Mouse (Mus musculus): ENCODE results near the gene Asic2. TPM values are rescaled to one million over a fixed set of nuclear protein-coding genes. Genes with fewer than 3 reads are reported as not detected.

Gene Asic2
- polyA plus RNA-seq, 1 experiment from 2014 or later = 0.07 TPM

GRCm38 (mm10) chr11:81636356-81636755, 331.9 kb downstream of the Asic2 start:
- Histone ChIP-seq H3K27ac (replicated peaks) (no peak overlapping the region), H3K4me2 (no peak overlapping the region), H3K36me3 (no peaks in the 10 kb centered on the region), H3K9ac (no peak overlapping the region), H3K27me3 (replicated peaks) (no peaks in the 10 kb centered on the region), H3K4me3 (no peak overlapping the region), H3K9me3 (no peaks in the 10 kb centered on the region), H3K4me1 (peaks cover 12% of the 10 kb centered on the region)
- no peak for ATAC-seq (ENCODE audit: extremely low read depth, insufficient number of reproducible peaks, low FRiP score, low TSS enrichment)
- 87% methylated on average over 9 of the region's 9 CpGs for WGBS

GRCm38 (mm10) chr11:81634360-81635350, 333.6 kb downstream of the Asic2 start:
- Histone ChIP-seq H3K9ac (no peak overlapping the region), H3K27ac (replicated peaks) (no peak overlapping the region), H3K27me3 (replicated peaks) (no peaks in the 10 kb centered on the region), H3K36me3 (no peaks in the 10 kb centered on the region), H3K9me3 (no peaks in the 10 kb centered on the region), H3K4me1 (peaks cover 12% of the 10 kb centered on the region), H3K4me3 (no peak overlapping the region), H3K4me2 (no peak overlapping the region)
- WGBS = 54% methylated on average over 25 of the region's 25 CpGs
- no peak for ATAC-seq (ENCODE audit: extremely low read depth, insufficient number of reproducible peaks, low FRiP score, low TSS enrichment)

GRCm38 (mm10) chr11:81625199-81625598, 343.1 kb downstream of the Asic2 start:
- Histone ChIP-seq H3K4me3 (no peak overlapping the region), H3K9me3 (no peaks in the 10 kb centered on the region), H3K4me2 (no peak overlapping the region), H3K27ac (replicated peaks) (no peak overlapping the region), H3K36me3 (no peaks in the 10 kb centered on the region), H3K27me3 (replicated peaks) (no peaks in the 10 kb centered on the region), H3K4me1 (no peaks in the 10 kb centered on the region), H3K9ac (no peak overlapping the region)
- whole genome bisulfite sequencing = 41% methylated on average over 4 of the region's 4 CpGs
- ATAC-seq (ENCODE audit: extremely low read depth, insufficient number of reproducible peaks, low FRiP score, low TSS enrichment) = no peak

GRCm38 (mm10) chr11:81620516-81620915, 347.7 kb downstream of the Asic2 start:
- no peak overlapping the region for H3K4me3 ChIP-seq
- H3K9ac ChIP-seq = no peak overlapping the region
- H3K4me2 ChIP-seq = no peak overlapping the region
- no peaks in the 10 kb centered on the region for H3K27me3 ChIP-seq (replicated peaks)
- H3K27ac ChIP-seq (replicated peaks) = no peak overlapping the region
- H3K4me1 ChIP-seq = no peaks in the 10 kb centered on the region
- H3K9me3 ChIP-seq = no peaks in the 10 kb centered on the region
- no peaks in the 10 kb centered on the region for H3K36me3 ChIP-seq
- no peak for ATAC-seq (ENCODE audit: extremely low read depth, insufficient number of reproducible peaks, low FRiP score, low TSS enrichment)
- WGBS = 47% methylated on average over 6 of the region's 6 CpGs

GRCm38 (mm10) chr11:81616437-81616836, 351.8 kb downstream of the Asic2 start:
- WGBS = 77% methylated on average over 8 of the region's 8 CpGs
- Histone ChIP-seq H3K27ac (replicated peaks) (no peak overlapping the region), H3K4me3 (no peak overlapping the region), H3K27me3 (replicated peaks) (peaks cover 23% of the 10 kb centered on the region), H3K4me1 (peaks cover 18% of the 10 kb centered on the region), H3K4me2 (no peak overlapping the region), H3K9me3 (no peaks in the 10 kb centered on the region), H3K9ac (no peak overlapping the region), H3K36me3 (no peaks in the 10 kb centered on the region)
- ATAC-seq (ENCODE audit: extremely low read depth, insufficient number of reproducible peaks, low FRiP score, low TSS enrichment) = no peak

GRCm38 (mm10) chr11:81613869-81614620, 354.2 kb downstream of the Asic2 start:
- Histone ChIP-seq H3K27ac (replicated peaks) (no peak overlapping the region), H3K36me3 (no peaks in the 10 kb centered on the region), H3K4me1 (peaks cover 18% of the 10 kb centered on the region), H3K4me2 (peak overlapping the region; percentile 68), H3K4me3 (peak overlapping the region; percentile 39), H3K27me3 (replicated peaks) (peaks cover 40% of the 10 kb centered on the region), H3K9ac (peak overlapping the region; percentile 64; the same call in 1 of the 2 replicates), H3K9me3 (no peaks in the 10 kb centered on the region)
- 26% methylated on average over 10 of the region's 10 CpGs for WGBS
- ATAC-seq (ENCODE audit: extremely low read depth, insufficient number of reproducible peaks, low FRiP score, low TSS enrichment) = no peak

GRCm38 (mm10) chr11:81612798-81613540, 355.3 kb downstream of the Asic2 start:
- Histone ChIP-seq H3K4me1 (peaks cover 18% of the 10 kb centered on the region), H3K4me3 (peak overlapping the region; percentile 39), H3K27me3 (replicated peaks) (peaks cover 40% of the 10 kb centered on the region), H3K9ac (peak overlapping the region; percentile 64; the same call in 1 of the 2 replicates), H3K9me3 (no peaks in the 10 kb centered on the region), H3K36me3 (no peaks in the 10 kb centered on the region), H3K4me2 (peak overlapping the region; percentile 68), H3K27ac (replicated peaks) (no peak overlapping the region)
- no peak for ATAC-seq (ENCODE audit: extremely low read depth, insufficient number of reproducible peaks, low FRiP score, low TSS enrichment)
- WGBS = 4% methylated on average over 17 of the region's 17 CpGs

- no peak for ATAC-seq (ENCODE audit: extremely low read depth, insufficient number of reproducible peaks, low FRiP score, low TSS enrichment)
- Histone ChIP-seq H3K4me1 (peaks cover 18% of the 10 kb centered on the region), H3K36me3 (no peaks in the 10 kb centered on the region), H3K4me2 (peak overlapping the region; percentile 68), H3K9me3 (no peaks in the 10 kb centered on the region), H3K9ac (0 out of 2 replicates have a peak overlapping the region, but pooled peaks have one; percentile 24), H3K27ac (replicated peaks) (no peak overlapping the region), H3K27me3 (replicated peaks) (peaks cover 40% of the 10 kb centered on the region), H3K4me3 (peak overlapping the region; percentile 39)
- WGBS = 11% methylated on average over 20 of the region's 20 CpGs
Measured at GRCm38 (mm10) chr11:81611948-81612797, 356.1 kb downstream of the Asic2 start.

GRCm38 (mm10) chr11:81610506-81610905, 357.8 kb downstream of the Asic2 start:
- ATAC-seq (ENCODE audit: extremely low read depth, insufficient number of reproducible peaks, low FRiP score, low TSS enrichment) = no peak
- Histone ChIP-seq H3K27me3 (replicated peaks) (peaks cover 40% of the 10 kb centered on the region), H3K9me3 (no peaks in the 10 kb centered on the region), H3K27ac (replicated peaks) (no peak overlapping the region), H3K4me1 (peaks cover 18% of the 10 kb centered on the region), H3K4me2 (no peak overlapping the region), H3K36me3 (no peaks in the 10 kb centered on the region), H3K9ac (no peak overlapping the region), H3K4me3 (no peak overlapping the region)
- WGBS = 75% methylated on average over 5 of the region's 5 CpGs

- Histone ChIP-seq H3K4me3 (no peak overlapping the region), H3K27ac (replicated peaks) (no peak overlapping the region), H3K9ac (no peak overlapping the region), H3K9me3 (no peaks in the 10 kb centered on the region), H3K36me3 (no peaks in the 10 kb centered on the region), H3K27me3 (replicated peaks) (0 out of 2 replicates have a peak, but pooled peaks cover 3% of the 10 kb centered on the region), H3K4me1 (no peaks in the 10 kb centered on the region), H3K4me2 (no peak overlapping the region)
- ATAC-seq (ENCODE audit: extremely low read depth, insufficient number of reproducible peaks, low FRiP score, low TSS enrichment) = no peak
- 56% methylated on average over 4 of the region's 4 CpGs for WGBS
Measured at GRCm38 (mm10) chr11:81602971-81603370, 365.3 kb downstream of the Asic2 start.

All from heart, embryonic 13.5 days (tissue).